ENCODE assay signal across 9 mouse cellular contexts in genomic region chr5:102419089-102419488, GRCm38 (mm10).
DNase-seq lines count a peak whose midpoint lies in the region.
"Had no signal": no experiment of that assay in that cellular context is flagged by ENCODE, and none has a peak within 500 bp of the region (broad histone marks: within the 10 kb centered on the region; RNA-seq: fewer than 3 reads in every experiment).

No protein-coding gene starts in this region.

- DNase-seq in gastrocnemius, adult 18-20 months (ENCODE audit: low spot score): peak; percentile 14
- DNase-seq in gastrocnemius, postnatal 4 days (ENCODE audit: low spot score in 2 of 2): no peak
- DNase-seq in thymus, postnatal 0 days (ENCODE audit: low spot score): peak; percentile 57
- DNase-seq in thymus, adult 18-20 months: no peak
- DNase-seq in kidney, postnatal 36 days: peak; percentile 32 to 38
- DNase-seq in splenic B cell, adult 2 months (ENCODE audit: low read depth, low spot score): peak; percentile 73
- DNase-seq in ovary, adult 18-20 months (ENCODE audit: low spot score): no peak
- DNase-seq in cerebellum, adult 8-10 months: no peak

- H3K27me3 ChIP-seq in splenic B cell, adult 2 months (ENCODE audit: control insufficient read depth, insufficient read depth, low read length, poor library complexity, severe bottlenecking): no peaks in the 10 kb centered on the region
- H3K27me3 ChIP-seq: neural tube, embryonic 13.5 days had no signal

- H3K36me3 ChIP-seq in splenic B cell, adult 2 months (ENCODE audit: control insufficient read depth, insufficient read depth, low read length, poor library complexity, severe bottlenecking): no peaks in the 10 kb centered on the region
- H3K36me3 ChIP-seq: neural tube, embryonic 13.5 days had no signal

Comparison
In these comparisons a context has a peak if more than half of its experiments do, and no peak if none do; other contexts are left out.
1. DNase-seq: peak in gastrocnemius, adult 18-20 months (single experiment), thymus, postnatal 0 days (single experiment), kidney, postnatal 36 days (2 of 2) and splenic B cell, adult 2 months (single experiment); none in gastrocnemius, postnatal 4 days (0 of 2), thymus, adult 18-20 months (0 of 2), ovary, adult 18-20 months (single experiment) and cerebellum, adult 8-10 months (single experiment).